Mouse (Mus musculus): Measurements from ENCODE around the gene Isoc2a. TPM values are rescaled to one million over a fixed set of nuclear protein-coding genes. Genes with fewer than 3 reads are reported as not detected.
"Not testable (repeated sequence)": the region's sequence is repeated elsewhere in the genome, so short reads cannot be mapped to it uniquely, and the experiment has no call there.

The Isoc2a gene
- total RNA-seq, 2 experiments from 2014 or later, result 10.7 to 11.7 TPM

DNA sequence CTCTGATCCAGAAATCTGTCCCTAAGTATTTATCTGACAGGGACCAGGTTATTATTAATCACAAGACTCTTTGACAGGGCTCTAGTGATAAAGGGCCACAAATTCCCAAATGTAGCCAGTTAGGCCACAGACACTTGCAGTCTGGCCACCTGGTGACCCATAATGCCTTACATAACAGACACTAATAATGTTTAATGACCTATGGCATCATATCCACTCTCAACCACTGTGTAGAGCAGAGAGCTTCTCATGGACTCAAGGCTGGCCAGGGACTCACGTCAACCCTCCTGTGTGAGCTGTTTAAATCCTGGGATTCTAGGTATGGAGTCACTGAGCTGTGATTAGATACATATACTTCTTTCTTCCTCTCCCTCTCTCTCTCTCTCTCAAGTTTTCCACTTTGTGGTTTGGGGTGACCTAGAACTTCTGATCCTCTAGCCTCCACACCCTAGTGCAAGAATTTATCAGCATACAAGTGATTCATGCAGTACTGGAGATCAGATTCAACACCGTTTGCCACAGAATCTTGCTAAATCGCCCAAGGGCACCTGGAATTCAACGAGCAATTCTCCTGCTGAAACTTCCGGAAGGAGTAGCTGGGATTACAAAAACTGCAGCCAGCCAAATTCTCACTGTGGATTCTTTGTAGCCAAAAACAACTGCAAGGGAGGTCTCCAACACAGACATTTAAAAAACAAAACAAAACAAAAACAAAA, 12.7 kb upstream of the Isoc2a start:
- DNase-seq (ENCODE audit: low spot score in 2 of 2), result no peak

- DNase-seq (ENCODE audit: low spot score in 2 of 2), result no peak
These were observed 11.9 kb upstream of the Isoc2a start for GRCm38 (mm10) chr7:4865090-4865489.

GRCm38 (mm10) chr7:4865579-4866493, 11.1 kb upstream of the Isoc2a start:
- DNase-seq (ENCODE audit: low spot score in 2 of 2), result peak; percentile 88 to 95

DNA sequence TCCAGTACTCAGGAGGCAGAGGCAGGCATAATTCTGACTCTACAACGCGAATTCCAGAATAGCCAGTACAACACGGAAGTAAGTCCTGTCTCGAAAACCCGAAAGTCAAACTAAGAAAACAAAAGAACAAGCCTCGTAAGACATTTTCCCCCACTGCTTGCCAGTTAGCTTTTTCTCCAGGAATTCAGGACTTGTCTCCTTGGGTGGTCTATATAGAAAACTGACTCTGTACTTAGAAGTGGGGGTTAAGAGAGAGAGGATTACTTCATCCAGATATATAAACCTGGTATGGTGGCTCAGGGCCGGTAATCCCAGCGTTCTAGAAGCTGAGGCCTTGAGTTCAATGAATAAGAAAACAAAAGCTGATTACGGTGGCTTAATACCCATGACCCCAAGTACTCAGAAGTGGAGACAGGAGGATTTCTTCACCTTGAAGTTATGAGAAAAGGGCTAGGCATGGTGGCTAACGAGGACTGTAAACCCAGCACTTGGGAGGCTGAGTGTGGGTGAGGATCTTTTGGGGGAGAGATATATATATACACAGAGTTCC, 10.2 kb upstream of the Isoc2a start:
- no peak for DNase-seq (ENCODE audit: low spot score in 2 of 2)

GRCm38 (mm10) chr7:4870133-4870532, 6.8 kb upstream of the Isoc2a start, which contains the start of gene Isoc2b:
TSS of gene Isoc2b (minus strand) at chr7:4870258.
- no peak for DNase-seq (ENCODE audit: low spot score in 2 of 2)

- no peak for DNase-seq (ENCODE audit: low spot score in 2 of 2)
These were observed 273 bp downstream of the Isoc2a start for GRCm38 (mm10) chr7:4877226-4877625.

DNA sequence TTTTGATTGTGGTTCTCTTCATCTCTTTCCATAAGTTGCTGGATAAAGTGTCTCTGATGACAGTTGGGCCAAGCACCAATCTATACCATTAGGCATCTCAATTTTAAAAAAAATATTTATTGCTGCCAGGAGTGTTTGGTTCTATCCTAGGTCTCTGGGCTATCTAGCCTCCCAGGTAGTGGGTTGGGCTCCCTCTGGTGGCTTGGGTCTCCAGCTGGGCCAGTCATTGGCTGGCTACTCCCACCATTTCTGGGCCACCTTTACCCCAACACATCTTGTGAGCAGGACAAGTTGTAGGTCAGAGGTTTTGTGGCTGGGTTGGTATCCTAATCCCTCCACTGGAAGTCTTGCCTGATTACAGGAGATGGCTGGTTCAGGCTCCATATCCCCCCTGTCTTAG, 1.2 kb downstream of the Isoc2a start:
- no peak for DNase-seq (ENCODE audit: low spot score in 2 of 2)

DNA sequence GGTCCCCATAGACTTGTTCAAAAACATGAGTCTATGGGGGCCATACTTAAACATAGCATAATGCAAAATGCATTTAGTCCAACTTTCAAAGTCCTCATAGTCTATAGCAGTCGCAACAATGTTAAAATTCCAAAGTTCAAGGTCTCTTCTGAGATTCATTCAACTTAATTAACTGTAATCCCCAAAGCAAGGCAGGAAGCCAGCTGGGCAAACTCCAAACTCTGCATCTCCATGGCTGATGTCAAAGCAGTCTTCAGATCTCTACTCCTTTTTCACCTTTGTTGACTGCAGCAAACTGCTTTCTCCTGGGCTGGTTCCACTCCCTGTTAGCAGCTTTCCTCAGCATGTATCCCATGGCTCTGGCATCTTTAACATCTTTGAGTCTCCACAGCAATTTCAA, 2.1 kb downstream of the Isoc2a start:
- not testable (repeated sequence) for DNase-seq (ENCODE audit: low spot score in 2 of 2)

GRCm38 (mm10) chr7:4886680-4887079, 9.7 kb downstream of the Isoc2a start:
- DNase-seq (ENCODE audit: low spot score in 2 of 2), result no peak

- DNase-seq (ENCODE audit: low spot score in 2 of 2), result no peak
These were observed 18.2 kb downstream of the Isoc2a start for GRCm38 (mm10) chr7:4895186-4895585.

DNA sequence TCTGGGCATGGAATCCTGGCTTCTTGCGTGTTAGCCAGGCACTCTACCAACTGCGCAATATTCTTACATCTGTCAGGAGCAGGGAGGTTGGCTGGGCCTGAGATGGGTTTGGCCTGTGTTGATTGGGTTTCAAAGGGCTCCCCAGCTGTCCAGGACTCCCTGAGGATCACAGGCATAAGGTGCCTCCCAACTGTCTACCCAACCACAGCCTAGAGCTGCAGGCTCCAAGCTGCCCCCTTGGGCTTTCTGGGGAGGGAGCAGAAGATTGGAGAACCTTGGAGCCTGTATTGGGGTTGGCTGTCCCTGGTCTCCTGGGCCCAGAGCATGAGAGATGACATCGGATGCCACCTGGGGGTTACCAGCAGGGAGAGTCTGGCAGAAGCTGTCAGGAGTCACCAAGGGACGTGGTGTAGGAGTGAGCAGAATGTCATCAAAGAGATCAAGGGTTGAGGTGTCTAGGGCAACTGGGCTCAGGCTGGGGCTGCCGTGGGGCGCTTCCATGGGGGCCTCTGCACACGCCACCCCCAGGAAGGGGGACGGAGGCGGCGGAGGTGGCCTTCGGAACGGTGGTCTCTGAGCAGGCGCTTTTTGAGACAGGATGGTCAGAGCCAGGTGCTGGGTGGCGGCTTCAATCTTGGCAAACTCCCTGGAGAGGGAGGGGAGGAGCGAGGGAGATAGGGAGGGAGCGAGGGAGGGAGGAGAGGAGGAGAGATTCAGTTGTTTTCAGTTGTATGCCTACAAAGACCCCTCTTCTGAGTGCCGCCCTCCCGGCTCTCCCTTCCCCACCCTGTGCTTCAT, 22.1 kb downstream of the Isoc2a start:
- peak in 1 of 2 experiments; percentile 15 for DNase-seq (ENCODE audit: low spot score in 2 of 2)

DNA sequence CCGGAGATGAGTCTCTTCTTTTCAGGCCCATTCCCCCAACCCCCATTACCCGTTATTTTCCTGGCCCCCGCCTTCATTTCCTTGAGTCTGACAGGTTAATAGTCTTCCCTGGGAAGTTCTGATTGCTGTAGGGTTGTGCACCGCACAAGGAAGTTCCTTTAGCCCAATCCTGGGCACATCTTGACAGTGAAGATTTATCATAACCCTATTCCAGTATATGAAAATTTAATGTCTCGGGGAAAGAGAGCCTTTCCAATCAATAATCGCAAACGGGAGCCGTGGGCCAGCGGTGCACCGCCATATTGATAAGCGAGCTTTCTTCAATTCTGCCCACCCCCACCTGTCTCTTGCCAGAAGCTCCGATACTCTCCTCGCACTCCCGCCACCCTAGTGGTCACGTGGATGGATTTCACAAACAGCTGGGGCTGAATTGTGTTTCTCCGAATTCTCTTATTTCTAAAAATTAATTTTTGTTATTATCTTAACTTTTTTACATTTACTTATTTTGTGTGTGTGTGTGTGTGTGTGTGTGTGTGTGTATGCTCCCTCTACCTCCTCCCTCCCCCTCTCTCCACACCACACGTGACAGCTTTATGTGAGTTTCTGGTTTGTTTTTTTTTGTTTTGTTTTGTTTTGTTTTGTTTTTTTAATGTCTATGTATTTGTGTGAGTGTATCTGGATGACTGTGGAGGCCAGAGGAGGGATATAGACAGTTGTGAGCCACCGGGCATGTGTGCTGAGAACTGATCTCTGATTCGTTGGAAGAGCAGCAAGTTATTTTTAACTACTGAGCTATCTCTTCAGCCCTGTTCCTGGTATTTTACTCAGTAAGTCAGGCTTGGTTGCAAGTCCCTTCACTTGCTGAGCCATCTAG, 22.9 kb downstream of the Isoc2a start:
- peak in 1 of 2 experiments; percentile 40 for DNase-seq (ENCODE audit: low spot score in 2 of 2)

DNA sequence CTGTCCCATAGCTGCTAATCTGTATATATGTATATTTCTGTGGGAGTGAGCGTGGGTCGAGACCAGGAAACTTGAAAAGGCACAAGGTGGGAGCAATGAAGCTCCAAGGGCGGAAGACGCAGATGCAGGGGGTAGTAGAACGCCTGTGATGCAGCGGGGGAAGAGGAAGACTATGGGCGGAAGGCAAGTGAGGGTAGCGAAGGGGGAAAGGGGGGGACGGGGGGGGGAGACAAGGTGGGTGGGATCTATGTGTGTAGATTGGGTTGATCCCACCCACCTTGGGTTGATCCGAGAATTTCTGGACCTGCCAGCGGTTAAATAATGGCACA, 23.5 kb downstream of the Isoc2a start:
- no peak for DNase-seq (ENCODE audit: low spot score in 2 of 2)

DNA sequence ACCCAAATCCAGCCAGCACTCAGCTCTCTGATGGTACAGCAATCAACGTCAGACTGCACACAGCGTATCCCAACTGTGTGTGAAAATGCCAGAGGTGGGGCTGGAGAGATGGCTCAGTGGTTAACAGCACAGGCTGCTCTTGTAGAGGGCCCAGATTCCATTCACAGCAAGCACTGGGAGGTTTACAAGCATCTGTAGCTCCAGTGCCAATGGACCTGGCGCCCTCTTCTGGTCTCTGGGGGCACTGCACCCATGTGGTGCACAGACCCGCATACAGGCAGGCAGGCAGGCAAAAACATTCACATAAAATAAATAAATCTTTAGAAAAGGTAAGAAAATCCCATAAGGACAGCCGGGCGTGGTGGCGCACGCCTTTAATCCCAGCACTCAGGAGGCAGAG, 24.2 kb downstream of the Isoc2a start:
- DNase-seq (ENCODE audit: low spot score in 2 of 2), result no peak

DNA sequence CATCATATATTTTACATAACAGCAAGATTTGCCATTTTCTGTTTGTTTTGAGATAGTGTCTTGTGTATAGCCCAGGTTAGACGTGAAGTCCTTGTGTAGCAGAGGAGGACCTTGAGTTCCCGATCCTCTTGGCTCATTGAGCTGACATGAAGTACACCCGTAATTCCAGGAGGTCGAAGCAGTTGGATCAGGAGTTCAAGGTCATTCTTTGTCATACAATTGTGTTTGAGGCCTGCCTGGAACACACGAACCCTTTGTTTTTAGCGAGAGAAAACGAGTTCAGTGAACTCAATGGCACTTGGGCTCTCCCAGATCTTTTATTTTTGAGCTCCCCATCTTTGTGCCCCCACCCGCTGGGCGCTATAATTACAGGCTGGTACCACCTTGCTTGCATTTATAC, 25.5 kb downstream of the Isoc2a start:
- no peak for DNase-seq (ENCODE audit: low spot score in 2 of 2)

- DNase-seq (ENCODE audit: low spot score in 2 of 2), result peak in 1 of 2 experiments; percentile 9
These were observed 29.6 kb downstream of the Isoc2a start, which contains the start of gene Gm36210 for GRCm38 (mm10) chr7:4906466-4906950. TSS of gene Gm36210 (minus strand) at chr7:4906516.

DNA sequence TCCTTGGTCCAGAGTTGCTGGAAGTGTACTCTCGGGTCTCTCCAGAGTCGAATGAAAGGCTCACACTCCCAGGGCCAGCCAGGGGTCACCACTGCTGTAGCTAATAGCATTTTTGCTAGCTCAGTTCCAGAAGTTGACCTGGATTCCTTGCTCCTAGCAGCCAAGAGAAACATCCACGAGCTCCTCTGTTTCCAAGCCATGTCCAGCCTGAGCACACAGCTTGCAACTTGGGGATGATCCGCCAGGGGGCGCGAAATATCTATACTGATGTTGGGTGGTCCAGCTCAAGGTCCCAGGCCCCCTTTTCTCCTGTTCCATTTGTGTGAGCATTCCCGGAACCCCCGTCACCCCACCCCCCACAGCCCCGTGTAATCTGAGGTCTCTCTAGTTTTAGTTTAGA, 34.6 kb downstream of the Isoc2a start:
- peak; percentile 67 to 76 for DNase-seq (ENCODE audit: low spot score in 2 of 2)

DNA sequence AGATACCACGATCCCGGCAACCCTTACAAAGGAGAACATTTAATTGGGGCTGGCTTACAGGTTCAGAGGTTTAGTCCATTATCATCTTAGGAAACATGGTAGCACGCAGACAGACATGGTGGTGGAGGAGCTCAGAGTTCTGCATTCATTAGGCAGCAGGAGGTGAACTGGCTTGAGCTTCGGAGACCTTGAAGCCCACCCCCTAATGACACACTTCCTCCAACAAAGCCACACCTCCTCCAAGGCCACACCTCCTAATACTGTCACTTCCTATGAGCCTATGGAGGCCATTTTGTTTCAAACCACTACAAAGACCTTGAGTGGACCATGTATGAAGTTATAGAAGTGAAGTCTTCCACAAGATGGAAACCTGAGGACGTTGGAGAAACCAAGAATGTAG, 35.3 kb downstream of the Isoc2a start:
- DNase-seq (ENCODE audit: low spot score in 2 of 2), result no peak

- DNase-seq (ENCODE audit: low spot score in 2 of 2), result peak; percentile 89 to 94
These were observed 38.2 kb downstream of the Isoc2a start, which contains the start of gene Zfp628 for GRCm38 (mm10) chr7:4915007-4915665. TSS of gene Zfp628 (plus strand) at chr7:4915217.

Measured in gastrocnemius, postnatal 4 days (tissue).